Mouse (Mus musculus) fat pad, adult 2 months (tissue): Measurements from ENCODE around the gene Gm42421.

ENCODE experiments used
- DNase-seq: peaks from one replicate; pipeline ENCODE4 v3.0.0-alpha.2; 2011; ENCODE audit warnings: low read depth, low spot score; ENCODE audit errors: extremely low read depth

The Gm42421 gene

DNA sequence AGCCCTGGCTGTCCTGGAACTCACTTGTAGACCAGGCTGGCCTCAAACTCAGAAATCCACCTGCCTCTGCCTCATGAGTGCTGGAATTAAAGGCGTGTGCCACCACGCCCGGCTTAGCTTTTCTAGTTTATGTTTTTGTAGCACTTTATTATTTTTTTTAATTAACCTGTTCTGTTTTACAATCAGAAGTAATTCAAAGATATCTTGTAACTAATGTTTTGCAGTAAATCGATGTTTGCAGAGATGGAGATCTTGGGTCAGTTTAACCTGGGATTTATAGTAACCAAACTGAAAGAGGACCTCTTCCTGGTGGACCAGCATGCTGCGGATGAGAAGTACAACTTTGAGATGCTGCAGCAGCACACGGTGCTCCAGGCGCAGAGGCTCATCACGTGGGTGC, at the start of gene Gm42421:
TSS of gene Gm42421 (plus strand) at position 301 of the 400 bp plus-strand sequence.
- no peak for DNase-seq

DNA sequence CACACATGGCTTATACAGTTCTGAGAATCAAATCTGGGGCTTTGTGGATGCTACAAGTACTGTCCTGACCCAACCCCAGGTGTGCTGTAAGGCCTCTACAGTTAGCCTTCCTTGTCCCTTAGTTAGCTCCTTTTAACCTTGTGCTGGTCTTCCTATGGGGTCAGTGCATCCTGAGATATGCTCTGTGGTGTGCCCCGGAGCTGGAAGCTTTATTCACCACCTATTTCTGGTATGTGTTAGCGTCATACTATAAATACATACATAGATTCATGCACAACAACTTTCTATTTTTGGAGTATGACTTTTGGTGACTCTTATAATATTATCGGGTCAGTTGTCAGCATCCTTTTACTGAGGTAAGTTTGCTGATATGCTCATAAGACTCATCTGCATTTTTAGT, 42.7 kb upstream of the Gm42421 start:
- DNase-seq: no peak

DNA sequence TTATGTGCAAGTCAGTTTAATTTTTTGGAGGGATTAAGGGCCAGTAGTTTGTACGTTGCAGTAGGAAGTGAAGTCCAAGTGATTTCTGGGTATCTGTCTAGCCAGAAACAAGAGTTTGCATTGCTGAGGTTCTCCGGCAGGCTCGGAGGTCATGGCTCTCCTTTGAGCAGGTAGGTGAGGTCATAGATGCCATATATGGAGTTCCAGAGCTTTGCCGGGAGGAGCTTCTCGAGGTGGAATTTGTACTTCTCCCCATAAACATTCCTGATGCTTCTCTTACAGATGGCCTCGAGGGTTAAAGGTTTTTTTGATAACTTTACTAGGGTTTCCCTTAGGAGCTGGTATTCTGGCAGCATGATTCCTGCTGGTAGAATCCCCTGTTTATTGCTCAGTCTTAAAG, 37.2 kb upstream of the Gm42421 start:
- no peak for DNase-seq

DNA sequence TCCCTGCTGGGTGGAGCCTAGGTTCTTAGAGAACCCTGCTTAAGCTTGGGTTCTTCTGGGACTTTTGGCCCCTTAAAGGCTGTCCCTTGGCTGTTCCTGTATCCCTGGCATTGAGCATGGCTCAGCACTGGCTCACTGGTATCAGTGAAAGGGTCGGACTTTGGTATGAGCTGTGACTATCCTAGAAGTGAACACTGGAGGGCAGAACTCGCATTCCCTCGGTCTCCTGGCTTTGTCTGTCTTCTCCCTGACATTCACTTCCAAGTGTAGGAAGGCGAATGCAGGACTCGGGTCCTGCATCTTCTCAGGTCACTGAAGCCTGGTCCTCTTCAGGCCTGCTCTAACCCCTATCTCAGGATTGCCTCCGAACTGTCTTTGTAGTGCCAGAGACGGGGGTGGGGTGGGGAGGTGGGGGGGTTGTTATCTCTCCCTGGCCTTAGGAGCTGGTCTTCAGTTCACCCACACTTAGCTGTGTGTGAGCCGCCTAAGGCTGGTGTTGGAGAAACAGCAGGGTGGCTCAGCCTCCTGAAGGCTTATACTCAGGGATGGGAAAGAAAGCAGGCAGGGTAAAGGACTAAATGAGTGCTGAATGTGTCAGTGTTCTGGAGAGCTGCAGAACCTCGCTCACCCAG, 35.6 kb upstream of the Gm42421 start:
- no peak for DNase-seq

DNA sequence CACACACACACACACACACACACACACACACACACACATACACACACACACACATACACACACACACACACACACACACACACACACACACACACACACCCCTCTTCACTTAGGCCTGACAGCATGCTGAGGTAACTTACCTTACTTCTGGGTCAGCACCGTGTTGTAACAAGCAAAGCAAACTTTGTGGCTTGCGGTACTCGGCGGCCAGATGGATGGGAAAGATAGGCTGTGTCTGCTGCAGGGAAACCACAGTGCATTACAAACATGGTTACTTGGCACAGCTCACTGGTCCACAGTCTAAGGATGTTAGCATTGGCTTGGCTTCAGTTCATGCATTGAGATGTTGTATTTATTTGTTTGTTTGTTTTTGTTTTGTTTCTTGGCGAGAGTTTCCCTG, 34.6 kb upstream of the Gm42421 start:
- DNase-seq: no peak

DNA sequence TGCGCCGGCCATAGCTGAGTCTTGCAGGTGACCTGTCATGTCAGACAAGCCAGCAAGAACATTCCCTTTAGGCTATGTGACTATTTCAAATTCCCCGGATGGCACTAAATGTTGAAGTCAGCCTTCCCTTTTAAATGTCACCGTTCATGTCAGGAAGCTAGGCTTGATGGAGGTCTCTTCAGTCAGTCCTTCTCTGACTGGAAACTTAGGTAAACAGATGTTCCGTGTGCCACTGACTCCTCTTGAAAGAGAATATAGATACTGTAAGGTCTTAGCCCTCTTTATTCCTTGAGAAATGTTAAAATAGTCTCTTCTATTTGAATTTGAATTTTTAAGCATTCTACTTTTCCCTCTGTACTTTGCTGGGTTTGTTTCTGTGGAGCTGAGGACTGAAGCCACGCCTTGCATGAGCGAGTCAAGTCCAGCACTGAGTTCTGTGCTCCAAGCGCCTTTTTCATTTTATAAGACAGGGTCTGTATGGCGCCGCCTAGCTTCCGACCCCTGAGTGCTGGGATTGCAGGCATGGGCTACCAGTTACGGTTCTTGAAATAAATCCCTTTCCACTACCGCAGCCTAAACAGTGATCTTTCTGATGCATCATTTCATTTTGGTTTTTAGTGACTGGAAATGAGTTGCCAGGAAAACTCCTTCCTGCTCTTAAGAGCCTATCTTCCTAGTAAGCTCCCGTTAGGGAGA, 30.2 kb upstream of the Gm42421 start, which contains the start of gene Ankrd61:
TSS of gene Ankrd61 (minus strand) at position 51 of the 696 bp plus-strand sequence.
- no peak for DNase-seq

DNA sequence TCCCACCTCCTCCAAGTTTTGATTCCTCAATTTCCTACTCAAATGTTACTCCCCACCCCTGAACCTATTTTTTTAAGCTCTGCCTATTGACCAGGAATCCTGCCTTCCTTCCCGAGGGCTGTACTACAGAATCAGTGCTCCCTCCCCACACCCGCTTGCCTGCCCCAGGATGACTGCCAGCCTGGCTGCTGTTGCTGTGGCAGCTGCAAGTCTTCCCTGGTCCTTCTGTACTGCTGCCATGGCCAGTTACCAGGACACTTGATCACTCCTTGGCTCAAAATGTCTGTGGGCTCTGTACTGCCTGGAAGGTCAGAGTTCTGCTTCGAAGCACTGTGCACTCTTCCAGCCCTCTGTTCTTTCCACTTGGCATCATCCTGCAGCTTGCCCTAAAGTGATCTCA, 25.9 kb upstream of the Gm42421 start:
- no peak for DNase-seq

DNA sequence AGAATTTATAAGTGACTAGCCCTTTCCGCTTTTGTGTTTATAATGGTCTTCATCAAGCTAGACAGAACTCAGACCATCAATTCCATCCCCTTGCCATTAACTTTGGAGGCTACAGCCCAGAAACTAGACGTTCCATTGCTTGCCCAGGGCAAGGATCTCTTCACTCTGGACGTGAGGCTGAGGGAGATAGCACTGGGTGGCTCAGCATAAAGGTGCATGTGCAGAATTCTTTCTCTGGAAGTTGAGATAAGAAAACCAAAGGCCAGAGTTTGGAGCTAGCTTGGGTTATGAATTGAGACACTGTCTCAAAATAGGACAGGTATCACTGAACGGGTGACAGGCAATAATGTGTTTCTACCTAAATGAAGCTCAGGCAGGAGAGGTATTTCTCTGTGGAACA, 24.2 kb upstream of the Gm42421 start:
- no peak for DNase-seq

DNA sequence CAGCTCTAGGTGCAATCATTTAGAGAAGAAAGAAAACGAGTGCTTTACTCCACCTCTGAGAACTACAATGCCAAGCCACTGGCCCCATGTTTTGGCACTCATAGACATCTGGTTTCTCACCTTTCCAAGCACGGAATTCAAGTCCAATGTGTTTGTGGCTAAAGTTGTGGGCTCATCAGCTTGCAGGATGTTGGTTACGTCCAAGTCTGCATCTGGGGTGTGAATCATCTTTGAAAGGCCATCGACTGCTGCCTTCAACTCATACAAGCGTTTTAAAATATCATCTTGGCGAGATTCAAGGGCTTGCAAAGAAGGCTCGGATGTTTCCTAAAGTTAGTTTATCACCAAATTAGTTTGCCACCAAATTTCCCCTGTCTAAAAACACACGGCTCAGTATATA, 21.5 kb upstream of the Gm42421 start:
- no peak for DNase-seq

DNA sequence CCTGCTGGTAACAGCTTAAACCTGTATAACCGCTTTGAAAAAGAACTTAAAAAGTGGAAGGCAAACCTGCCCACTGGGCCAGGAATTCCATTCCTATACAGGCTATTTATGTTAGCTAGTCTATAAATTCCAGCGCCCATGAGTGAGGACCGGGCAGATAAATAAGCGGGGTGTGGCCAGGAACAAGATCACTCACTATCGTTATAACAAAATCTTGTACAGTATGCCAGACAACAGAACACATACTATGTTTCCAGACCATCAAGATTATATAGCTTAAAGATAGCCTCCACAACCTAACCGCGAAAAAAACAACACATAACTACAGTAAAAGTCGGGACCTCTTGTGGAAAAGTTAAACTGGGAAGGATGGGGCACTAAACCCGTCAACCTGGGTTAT, 19.0 kb upstream of the Gm42421 start:
- no peak for DNase-seq

DNA sequence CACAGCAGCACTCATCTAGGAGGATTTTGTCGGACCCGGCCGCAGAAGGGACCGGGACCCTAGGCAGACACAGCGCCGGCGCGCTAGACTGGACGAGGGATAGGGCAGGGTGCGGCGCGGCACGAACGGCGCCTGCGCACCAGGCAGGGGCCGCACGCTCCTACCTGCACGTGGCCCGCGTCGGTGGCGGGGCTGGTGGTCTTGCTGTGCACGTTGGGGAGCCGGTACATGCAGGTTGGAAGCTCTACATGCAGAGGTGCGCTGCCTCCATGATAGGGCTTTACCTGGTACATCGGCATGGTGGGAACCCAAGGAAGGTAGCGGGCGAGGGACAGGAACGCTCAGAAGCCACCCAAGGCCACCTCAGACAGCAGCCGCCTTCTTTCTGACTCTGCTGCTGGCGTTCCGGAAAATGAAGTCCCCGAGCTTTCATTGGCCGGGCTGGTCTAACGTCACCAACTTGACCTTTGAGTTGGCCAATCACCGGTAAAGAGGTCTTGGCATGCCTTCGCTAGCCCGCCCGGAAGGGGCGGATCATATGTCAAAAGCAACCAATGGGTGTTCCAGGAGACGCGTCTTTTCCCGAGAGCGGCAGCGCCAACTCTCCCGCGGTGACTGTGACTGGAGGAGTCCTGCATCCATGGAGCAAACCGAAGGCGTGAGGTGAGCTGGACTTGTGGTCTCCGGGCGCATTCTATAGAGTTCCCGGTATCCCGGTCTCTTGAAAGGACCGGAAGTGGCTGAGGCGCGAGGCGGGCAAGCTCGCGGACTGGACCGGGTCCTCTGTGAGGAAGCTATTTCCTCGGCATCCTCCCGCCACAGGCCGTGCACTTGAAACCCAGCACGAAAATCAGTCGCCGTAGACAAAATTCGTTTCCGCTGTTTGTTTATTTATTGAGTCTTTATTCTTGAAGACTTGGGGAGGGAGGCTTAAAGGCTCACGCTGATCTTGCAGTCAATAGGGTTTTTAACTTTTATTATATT, 18.3 kb upstream of the Gm42421 start, which contains the start of the genes Aimp2 and Pms2:
TSS of gene Aimp2 (minus strand) at position 431 of the 984 bp plus-strand sequence.
TSS of gene Pms2 (plus strand) at position 548 of the 984 bp plus-strand sequence.
- DNase-seq: peak; percentile 90

DNA sequence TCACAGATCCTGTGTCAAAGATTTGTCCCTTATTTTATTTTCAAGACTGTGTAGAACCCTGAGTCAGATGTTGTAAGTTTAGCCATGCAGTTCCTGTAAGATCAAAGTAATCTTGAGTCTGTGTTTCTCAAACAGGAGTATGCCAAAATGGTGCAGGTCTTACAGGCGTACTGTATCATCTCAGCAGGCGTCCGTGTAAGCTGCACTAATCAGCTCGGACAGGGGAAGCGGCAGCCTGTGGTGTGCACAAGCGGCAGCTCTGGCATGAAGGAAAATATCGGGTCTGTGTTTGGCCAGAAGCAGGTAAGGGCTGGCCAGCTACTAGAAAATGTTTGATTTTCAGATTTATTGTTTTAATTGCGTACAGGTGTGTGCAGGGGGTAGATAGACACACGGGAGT, 11.8 kb upstream of the Gm42421 start:
- no peak for DNase-seq

DNA sequence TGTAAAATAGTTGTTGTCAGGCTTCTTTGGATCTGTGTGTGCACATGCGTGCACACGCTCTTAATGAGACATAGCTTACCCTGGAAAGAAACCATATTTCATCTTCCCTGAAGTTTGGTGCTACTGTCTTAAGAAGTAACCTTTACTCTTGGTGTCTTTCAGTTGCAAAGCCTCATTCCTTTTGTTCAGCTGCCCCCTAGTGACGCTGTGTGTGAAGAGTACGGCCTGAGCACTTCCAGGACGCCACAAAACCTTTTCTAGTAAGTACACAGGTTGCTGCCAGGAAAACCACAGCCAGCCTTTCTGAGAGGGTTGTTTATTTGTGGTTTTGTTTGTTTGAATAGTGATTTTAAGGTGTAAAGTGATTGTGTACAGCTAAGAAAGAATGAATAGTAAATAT, 10.6 kb upstream of the Gm42421 start:
- no peak for DNase-seq

DNA sequence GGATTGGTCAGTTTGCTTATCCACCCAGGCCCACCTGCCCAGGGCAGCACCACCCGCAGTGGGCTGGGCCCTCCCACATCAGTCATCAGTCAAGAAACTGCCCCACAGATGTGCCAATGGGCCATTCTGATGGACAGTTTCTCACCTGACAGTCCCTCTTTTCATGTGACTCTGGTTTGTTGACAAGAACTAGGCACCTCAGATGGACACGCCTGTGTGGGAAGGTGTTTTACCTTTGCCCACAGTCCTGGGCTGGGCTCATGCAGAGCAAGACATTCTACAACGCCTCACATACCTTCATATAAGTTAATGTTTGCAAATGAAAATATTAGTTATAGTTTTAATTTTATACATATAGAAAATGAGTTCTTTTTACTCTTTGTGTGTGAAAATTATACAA, 9.9 kb upstream of the Gm42421 start:
- no peak for DNase-seq

DNA sequence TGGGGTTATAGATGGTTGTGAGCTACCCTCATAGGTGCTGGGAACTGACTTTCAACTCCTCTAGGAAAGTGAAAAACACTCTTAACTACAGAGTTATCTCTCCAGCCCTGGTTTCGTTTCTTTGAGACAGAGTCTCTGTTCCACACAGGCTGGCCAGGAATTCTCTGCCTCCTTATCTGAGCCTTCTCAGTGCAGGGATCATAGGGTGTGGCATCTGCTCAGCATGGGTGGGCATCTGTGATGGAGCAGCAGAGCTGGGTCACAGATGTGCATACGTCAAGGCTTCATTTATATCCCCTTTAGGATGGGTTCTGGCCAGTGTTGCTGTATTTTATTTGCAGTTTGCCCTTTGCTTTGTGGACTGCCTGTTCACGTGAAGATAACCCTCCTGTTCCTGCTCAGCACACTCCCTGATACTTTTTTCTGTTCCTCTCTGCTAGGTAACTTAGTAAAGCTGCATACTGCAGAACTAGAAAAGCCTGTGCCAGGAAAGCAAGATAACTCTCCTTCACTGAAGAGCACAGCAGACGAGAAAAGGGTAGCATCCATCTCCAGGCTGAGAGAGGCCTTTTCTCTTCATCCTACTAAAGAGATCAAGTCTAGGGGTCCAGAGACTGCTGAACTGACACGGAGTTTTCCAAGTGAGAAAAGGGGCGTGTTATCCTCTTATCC, 3.1 kb upstream of the Gm42421 start:
- no peak for DNase-seq

DNA sequence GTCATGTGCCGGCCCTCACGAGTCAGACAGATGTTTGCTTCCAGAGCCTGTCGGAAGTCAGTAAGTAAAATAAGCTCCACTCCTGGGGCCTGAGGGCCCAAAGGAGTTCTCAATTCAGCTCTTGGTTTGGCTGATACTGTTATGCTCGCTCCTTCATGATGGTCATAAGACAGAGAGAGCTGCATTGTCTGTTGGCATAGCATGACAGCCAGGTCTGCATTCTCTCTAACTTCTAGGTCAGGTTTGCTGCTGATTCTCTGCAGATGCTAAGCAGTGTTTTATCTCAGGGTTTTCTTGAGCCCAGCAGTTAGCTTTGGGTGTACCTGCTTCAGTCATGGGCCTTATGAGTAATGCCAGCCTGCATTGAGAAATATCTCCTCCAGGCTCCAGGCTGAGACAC, 1.3 kb downstream of the Gm42421 start:
- DNase-seq: no peak

DNA sequence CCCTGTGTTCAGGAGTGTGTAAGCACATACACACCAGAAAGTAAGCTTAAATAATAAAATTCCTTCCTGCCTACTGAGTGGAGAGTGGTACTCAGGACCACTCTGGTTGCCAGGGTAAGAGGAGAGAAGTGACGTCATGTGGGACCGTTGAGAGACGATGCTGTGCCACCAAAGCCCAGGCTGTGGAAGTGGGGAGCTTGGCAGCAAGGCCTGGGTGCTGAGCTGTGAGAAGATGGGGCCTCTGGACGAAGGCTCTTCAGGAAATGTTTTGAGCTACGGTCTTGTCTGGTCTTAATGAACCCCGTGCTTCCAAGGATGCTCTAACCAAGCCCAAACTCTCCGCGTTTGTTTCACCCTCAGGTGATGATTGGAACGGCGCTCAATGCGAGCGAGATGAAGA, 2.7 kb downstream of the Gm42421 start:
- DNase-seq: no peak

DNA sequence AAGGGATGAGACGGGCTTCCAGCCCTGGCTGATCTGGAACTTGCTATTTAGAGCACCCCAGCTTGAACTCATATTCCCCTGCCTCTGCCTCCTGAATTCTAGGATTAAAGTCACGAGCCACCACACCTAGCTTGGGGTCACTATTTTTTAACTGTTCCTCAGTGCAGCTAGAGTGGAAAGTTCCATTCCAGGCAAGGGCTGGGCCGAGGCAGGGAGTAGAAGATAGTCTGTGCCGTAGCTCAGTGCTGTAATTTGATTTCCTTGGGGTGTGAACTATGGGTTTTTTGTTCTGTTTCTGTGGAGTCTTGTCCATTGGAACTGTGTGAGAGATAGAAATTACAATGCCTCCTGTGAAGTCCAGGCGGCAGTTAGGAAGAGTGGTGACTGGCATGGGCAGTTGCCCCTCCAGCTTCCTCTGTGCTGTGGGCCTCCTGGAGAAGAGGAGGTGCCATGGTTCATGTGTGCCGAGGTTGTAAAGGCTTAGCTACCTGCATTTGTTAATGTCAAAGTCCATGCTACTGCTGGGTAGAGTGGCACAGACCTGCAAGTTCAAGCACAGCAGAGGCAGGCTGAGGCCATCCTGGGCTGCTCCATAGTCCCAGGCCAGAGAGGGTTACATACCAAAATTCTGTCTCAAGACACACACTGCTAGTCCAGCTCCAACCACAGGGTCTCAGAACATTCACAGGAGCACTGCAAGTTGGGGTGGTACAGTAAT, 4.0 kb downstream of the Gm42421 start:
- no peak for DNase-seq

DNA sequence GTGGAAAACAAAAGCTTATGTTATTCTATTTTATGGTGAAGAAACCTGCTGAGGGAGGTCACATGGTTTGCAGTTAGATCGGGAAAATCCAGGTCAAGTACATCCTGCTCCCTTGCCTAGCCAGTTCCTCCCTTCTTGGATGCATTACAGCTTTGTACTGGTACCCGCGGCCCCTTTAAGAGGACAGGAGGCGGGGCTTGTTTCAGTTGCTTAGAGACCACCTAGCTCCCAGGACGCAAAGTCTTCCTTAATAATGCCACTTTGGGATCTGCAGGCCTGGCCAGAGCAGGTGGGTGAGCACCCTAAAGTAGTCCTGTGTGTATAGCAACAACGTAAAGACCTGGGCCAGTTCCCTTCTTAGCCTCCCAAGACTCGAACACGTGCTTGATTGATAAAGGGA, 4.9 kb downstream of the Gm42421 start, which contains the start of gene Rsph10b:
TSS of gene Rsph10b (plus strand) at position 205 of the 400 bp plus-strand sequence.
- no peak for DNase-seq

DNA sequence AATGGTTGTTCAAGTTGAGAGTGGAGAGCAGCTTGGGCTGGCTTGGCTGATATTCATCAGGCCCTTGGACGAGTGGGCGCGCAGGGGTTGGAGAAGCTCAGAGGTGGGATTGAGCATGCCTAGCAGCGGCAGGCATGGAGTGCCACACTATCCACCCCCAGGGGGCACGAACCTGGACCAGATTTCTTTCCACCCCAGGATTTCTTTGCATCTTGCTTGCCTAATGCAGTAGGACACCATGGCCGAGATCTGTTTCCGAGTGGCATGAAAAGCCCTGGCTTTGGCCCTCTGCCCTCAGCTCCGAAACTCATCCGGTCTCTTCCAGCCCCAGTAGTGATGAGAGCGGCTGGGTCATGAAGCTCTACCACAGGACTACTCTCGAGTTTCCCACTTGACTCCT, 5.4 kb downstream of the Gm42421 start:
- DNase-seq: no peak
